Mouse (Mus musculus) megakaryocyte, embryonic 14.5 days (primary cell): Measurements from ENCODE around the gene Ptar1. TPM values are rescaled to one million over a fixed set of nuclear protein-coding genes. Genes with fewer than 3 reads are reported as not detected.

ENCODE experiments used
- H3K27me3 ChIP-seq: replicated peaks from 2 replicates; pipeline ENCODE3; 2012; ENCODE audit warnings: inconsistent platforms
- H3K36me3 ChIP-seq: replicated peaks from 2 replicates; pipeline ENCODE3; 2012; ENCODE audit warnings: low read length, inconsistent platforms, mixed read lengths
- H3K4me1 ChIP-seq: 2 replicates; pipeline ENCODE4 v1.6.1; 2012; ENCODE audit warnings: inconsistent platforms
- H3K4me3 ChIP-seq: replicated peaks from 2 replicates; pipeline ENCODE3; 2012; ENCODE audit warnings: moderate library complexity, mild to moderate bottlenecking, inconsistent platforms
- H3K9me3 ChIP-seq: 2 replicates; pipeline ENCODE4 v1.6.1; 2012; ENCODE audit warnings: inconsistent platforms
- FLI1 ChIP-seq: IDR thresholded peaks from 2 replicates; pipeline ENCODE4 v1.6.1; 2012; ENCODE audit warnings: low read length, inconsistent platforms, mixed read lengths
- GATA1 ChIP-seq: IDR thresholded peaks from 3 replicates; pipeline ENCODE4 v1.6.1; 2012; ENCODE audit warnings: mixed read lengths, low read length, inconsistent platforms, borderline replicate concordance
- polyA plus RNA-seq: library from polyadenylated mRNA; stranded (reverse); fragments of >175 nt; gene quantifications from 2 replicates; pipeline ENCODE4 v1.2.3, GENCODE M21; 2012; ENCODE audit warnings: low replicate concordance; ENCODE audit not compliant: insufficient read depth

Gene Ptar1
- polyA plus RNA-seq, 1 experiment, result 0.22 TPM

DNA sequence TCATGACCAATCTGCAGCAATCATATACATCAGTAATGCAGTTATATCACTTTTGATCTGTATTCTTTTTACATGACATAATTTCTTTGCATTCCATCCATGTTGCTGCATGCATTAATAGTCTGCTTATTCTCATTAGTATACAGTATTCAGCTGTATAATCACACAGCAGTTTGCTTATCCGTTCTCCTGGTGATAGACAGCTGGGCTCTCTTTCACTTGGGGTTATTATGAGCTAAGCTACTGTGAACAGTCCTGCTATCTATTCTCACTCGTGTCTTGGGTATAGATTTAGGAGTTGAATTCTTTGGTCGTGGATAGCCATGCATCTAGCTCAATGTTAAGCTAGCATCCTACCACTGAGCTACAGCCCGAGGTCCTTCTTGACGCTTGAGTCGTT, 88.1 kb downstream of the Ptar1 start:
- TF ChIP-seq GATA1 (no peak), FLI1 (no peak)
- peaks cover 11% of the 10 kb centered on the region for H3K9me3 ChIP-seq
- H3K27me3 ChIP-seq, result peaks cover 2% of the 10 kb centered on the region
- H3K4me3 ChIP-seq, result no peak overlapping the region
- no peaks in the 10 kb centered on the region for H3K36me3 ChIP-seq
- no peaks in the 10 kb centered on the region for H3K4me1 ChIP-seq

DNA sequence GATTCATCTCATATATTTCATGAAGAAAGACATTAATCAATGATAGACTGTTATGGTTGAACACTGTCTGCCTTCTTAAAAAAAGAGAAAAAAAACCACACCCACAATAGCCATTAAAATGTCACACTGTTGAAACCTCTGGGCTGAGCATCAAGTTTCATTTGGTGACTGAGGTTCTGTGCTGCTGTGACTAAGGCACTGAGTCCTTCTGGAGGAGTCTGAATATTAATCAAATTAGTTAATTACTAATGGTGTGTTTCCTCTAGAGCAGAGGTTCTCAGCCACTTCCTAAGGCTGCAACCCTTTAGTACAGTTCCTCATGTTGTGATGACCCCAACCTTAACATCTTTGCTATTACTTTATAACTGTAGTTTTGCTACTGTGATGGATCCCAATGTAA, 91.9 kb downstream of the Ptar1 start:
- TF ChIP-seq GATA1 (no peak), FLI1 (no peak)
- H3K4me1 ChIP-seq, result no peaks in the 10 kb centered on the region
- no peak overlapping the region for H3K4me3 ChIP-seq
- no peaks in the 10 kb centered on the region for H3K9me3 ChIP-seq
- no peaks in the 10 kb centered on the region for H3K27me3 ChIP-seq
- H3K36me3 ChIP-seq, result no peaks in the 10 kb centered on the region

DNA sequence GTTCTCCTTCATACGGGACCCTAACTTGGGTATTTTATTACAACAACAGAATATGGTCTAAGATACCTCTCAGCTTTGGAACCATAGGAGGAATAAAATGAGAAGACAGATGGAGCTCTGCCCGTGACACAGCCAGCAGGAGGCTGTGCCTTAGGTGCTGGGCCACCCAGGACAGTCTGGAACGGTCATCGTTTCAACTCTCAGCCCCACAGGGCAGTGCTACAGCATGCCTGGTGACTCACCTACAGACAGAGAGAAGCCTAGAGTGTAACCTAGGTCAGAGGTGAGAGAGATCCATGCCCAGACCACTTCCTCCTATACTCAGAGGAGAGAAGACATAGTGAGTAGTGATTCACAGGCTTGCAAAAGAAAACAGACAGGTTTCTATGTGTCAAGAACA, 92.9 kb downstream of the Ptar1 start:
- H3K36me3 ChIP-seq, result no peaks in the 10 kb centered on the region
- no peak overlapping the region for H3K4me3 ChIP-seq
- H3K4me1 ChIP-seq, result no peaks in the 10 kb centered on the region
- H3K9me3 ChIP-seq, result no peaks in the 10 kb centered on the region
- no peaks in the 10 kb centered on the region for H3K27me3 ChIP-seq
- no peak for TF ChIP-seq FLI1
- no peak for TF ChIP-seq GATA1

Other genes starting within 250 kb of the Ptar1 start
- gene Mamdc2, start 239.0 kb upstream of the Ptar1 start, polyA plus RNA-seq, result 0.28 TPM in 1 of 2 replicates, not detected in the other
- not detected in 2 replicates for gene 1700028P14Rik, start 34.6 kb upstream of the Ptar1 start, polyA plus RNA-seq
- 0.73 and 1.00 TPM in 2 replicates for gene Apba1, start 71.5 kb downstream of the Ptar1 start, polyA plus RNA-seq